Mouse (Mus musculus): ENCODE data around the gene Zfp850.

DNA sequence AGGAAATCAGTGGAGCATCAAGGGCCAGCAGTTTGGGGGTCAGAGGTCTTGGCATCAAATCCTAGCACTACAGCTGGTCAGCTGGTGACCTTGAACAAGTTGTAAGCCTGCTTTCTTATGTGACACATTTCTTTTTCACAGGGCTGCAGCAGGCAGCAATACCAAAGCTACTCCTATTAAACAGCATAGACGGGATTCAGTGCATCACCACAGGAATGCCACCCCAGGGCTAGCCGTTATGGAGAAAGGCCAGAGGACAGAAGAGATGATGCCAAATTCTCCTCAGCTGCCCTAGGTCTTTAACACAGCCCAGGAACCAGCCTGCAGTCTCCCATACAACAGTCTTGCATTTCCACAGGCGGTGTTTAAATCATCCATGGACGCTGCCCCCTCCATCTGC, 30.6 kb upstream of the Zfp850 start:
- TF ChIP-seq CTCF (IDR thresholded peaks at IDR 0.05; ENCODE audit: control insufficient read depth, insufficient read depth, low read length) (no peak), POLR2A (IDR thresholded peaks at IDR 0.05; ENCODE audit: borderline replicate concordance, control insufficient read depth, low read depth, low read length) (no peak)

Data from bone marrow, adult 2 months (tissue).